Mouse (Mus musculus): ENCODE results near the gene Kmt2a.

Gene Kmt2a

GRCm38 (mm10) chr9:44880309-44881081 is 601 bp downstream of the Kmt2a start:
- in situ Hi-C loops (cut with MboI; ENCODE audit: low sequenced_read_pairs): no loop called here

GRCm38 (mm10) chr9:44879694-44880271 is 1.3 kb downstream of the Kmt2a start:
- in situ Hi-C loops (cut with MboI; ENCODE audit: low sequenced_read_pairs): no loop called here

GRCm38 (mm10) chr9:44878776-44879500 is 2.2 kb downstream of the Kmt2a start:
- in situ Hi-C loops (cut with MboI; ENCODE audit: low sequenced_read_pairs): no loop called here

- in situ Hi-C loops (cut with MboI; ENCODE audit: low sequenced_read_pairs): no loop called here
These were observed 3.4 kb downstream of the Kmt2a start for GRCm38 (mm10) chr9:44877686-44878085.

- in situ Hi-C loops (cut with MboI; ENCODE audit: low sequenced_read_pairs): no loop called here
These were observed 5.6 kb downstream of the Kmt2a start for GRCm38 (mm10) chr9:44875476-44875875.

GRCm38 (mm10) chr9:44874198-44874597 is 6.9 kb downstream of the Kmt2a start:
- in situ Hi-C loops (cut with MboI; ENCODE audit: low sequenced_read_pairs): no loop called here

- in situ Hi-C loops (cut with MboI; ENCODE audit: low sequenced_read_pairs): no loop called here
These were observed 7.4 kb downstream of the Kmt2a start for GRCm38 (mm10) chr9:44873665-44874064.

GRCm38 (mm10) chr9:44868336-44869094 is 12.6 kb downstream of the Kmt2a start:
- in situ Hi-C loops (cut with MboI; ENCODE audit: low sequenced_read_pairs): no loop called here

GRCm38 (mm10) chr9:44867664-44868063 is 13.4 kb downstream of the Kmt2a start:
- in situ Hi-C loops (cut with MboI; ENCODE audit: low sequenced_read_pairs): no loop called here

GRCm38 (mm10) chr9:44866501-44867240 is 14.4 kb downstream of the Kmt2a start:
- in situ Hi-C loops (cut with MboI; ENCODE audit: low sequenced_read_pairs): no loop called here

GRCm38 (mm10) chr9:44861121-44861520 is 20.0 kb downstream of the Kmt2a start:
- in situ Hi-C loops (cut with MboI; ENCODE audit: low sequenced_read_pairs): no loop called here

- in situ Hi-C loops (cut with MboI; ENCODE audit: low sequenced_read_pairs): no loop called here
These were observed 22.4 kb downstream of the Kmt2a start for GRCm38 (mm10) chr9:44858657-44859056.

GRCm38 (mm10) chr9:44857405-44857992 is 23.6 kb downstream of the Kmt2a start:
- in situ Hi-C loops (cut with MboI; ENCODE audit: low sequenced_read_pairs): no loop called here

GRCm38 (mm10) chr9:44855153-44855552 is 25.9 kb downstream of the Kmt2a start:
- in situ Hi-C loops (cut with MboI; ENCODE audit: low sequenced_read_pairs): no loop called here

- in situ Hi-C loops (cut with MboI; ENCODE audit: low sequenced_read_pairs): no loop called here
These were observed 33.6 kb downstream of the Kmt2a start for GRCm38 (mm10) chr9:44847446-44847845.

- in situ Hi-C loops (cut with MboI; ENCODE audit: low sequenced_read_pairs): no loop called here
These were observed 39.9 kb downstream of the Kmt2a start for GRCm38 (mm10) chr9:44841241-44841640.

GRCm38 (mm10) chr9:44836439-44836838 is 44.7 kb downstream of the Kmt2a start:
- in situ Hi-C loops (cut with MboI; ENCODE audit: low sequenced_read_pairs): no loop called here

- in situ Hi-C loops (cut with MboI; ENCODE audit: low sequenced_read_pairs): no loop called here
These were observed 48.7 kb downstream of the Kmt2a start for GRCm38 (mm10) chr9:44832356-44832755.

- in situ Hi-C loops (cut with MboI; ENCODE audit: low sequenced_read_pairs): no loop called here
These were observed 50.6 kb downstream of the Kmt2a start for GRCm38 (mm10) chr9:44830506-44830905.

GRCm38 (mm10) chr9:44828944-44829343 is 52.2 kb downstream of the Kmt2a start:
- in situ Hi-C loops (cut with MboI; ENCODE audit: low sequenced_read_pairs): no loop called here
